Mouse (Mus musculus) thymus, adult 2 months (tissue): ENCODE measurements around the gene Gm45717. TPM values are rescaled to one million over a fixed set of nuclear protein-coding genes. Genes with fewer than 3 reads are reported as not detected.
A peak's percentile ranks its signal among the peaks of the same experiment; 100 is the strongest.

Experiments used
- DNase-seq: peaks from one replicate; pipeline ENCODE4 v3.0.0; 2021
- H3K27ac ChIP-seq: fragments of 200-500 bp; 2 replicates; pipeline ENCODE4 v1.5.1; 2012; ENCODE audit warnings: low read length, control low read depth; ENCODE audit not compliant: control insufficient read depth, insufficient read depth
- H3K27me3 ChIP-seq: fragments of 200-500 bp; 2 replicates; pipeline ENCODE4 v1.6.1; 2012; ENCODE audit warnings: mild to moderate bottlenecking, low read length, moderate library complexity, mixed read lengths; ENCODE audit not compliant: control insufficient read depth, insufficient read depth
- H3K36me3 ChIP-seq: fragments of 200-500 bp; 2 replicates; pipeline ENCODE4 v1.6.1; 2012; ENCODE audit warnings: mild to moderate bottlenecking, low read length, moderate library complexity; ENCODE audit not compliant: control insufficient read depth, insufficient read depth
- H3K4me1 ChIP-seq: fragments of 200-500 bp; replicated peaks from 2 replicates; pipeline ENCODE4 v1.6.1; 2012; ENCODE audit warnings: low read length; ENCODE audit not compliant: control insufficient read depth, insufficient read depth
- H3K4me3 ChIP-seq: fragments of 200-500 bp; 2 replicates; pipeline ENCODE4 v1.5.1; 2012; ENCODE audit warnings: mild to moderate bottlenecking, low read length, control low read depth, moderate library complexity; ENCODE audit not compliant: control insufficient read depth, insufficient read depth
- CTCF ChIP-seq: fragments of 200-500 bp; IDR thresholded peaks from 2 replicates; pipeline ENCODE4 v1.5.1; 2012; ENCODE audit warnings: mild to moderate bottlenecking, control low read depth, low read length, moderate library complexity, borderline replicate concordance; ENCODE audit not compliant: control insufficient read depth, poor library complexity, insufficient read depth; ENCODE audit errors: extremely low read depth
- POLR2A ChIP-seq: fragments of 200-500 bp; IDR thresholded peaks from 2 replicates; pipeline ENCODE4 v1.6.1; 2012; ENCODE audit warnings: mild to moderate bottlenecking, low read length, control low read depth, moderate library complexity; ENCODE audit not compliant: control insufficient read depth, poor library complexity, insufficient read depth; ENCODE audit errors: extremely low read depth
- WGBS: fragments of 180-500 bp; shearing (Covaris S2); methylation state at CpG from one replicate; pipeline ENCODE4 v1.1.7; 2018; 5-methylcytosine and 5-hydroxymethylcytosine counted together
- polyA plus RNA-seq: library from polyadenylated mRNA; depleted of rRNA; stranded (reverse); fragments of >200 nt; gene quantifications from 2 replicates; pipeline ENCODE4 v1.2.3, GENCODE M21; 2012

Gm45717 gene
- polyA plus RNA-seq, 1 experiment: not detected

DNA sequence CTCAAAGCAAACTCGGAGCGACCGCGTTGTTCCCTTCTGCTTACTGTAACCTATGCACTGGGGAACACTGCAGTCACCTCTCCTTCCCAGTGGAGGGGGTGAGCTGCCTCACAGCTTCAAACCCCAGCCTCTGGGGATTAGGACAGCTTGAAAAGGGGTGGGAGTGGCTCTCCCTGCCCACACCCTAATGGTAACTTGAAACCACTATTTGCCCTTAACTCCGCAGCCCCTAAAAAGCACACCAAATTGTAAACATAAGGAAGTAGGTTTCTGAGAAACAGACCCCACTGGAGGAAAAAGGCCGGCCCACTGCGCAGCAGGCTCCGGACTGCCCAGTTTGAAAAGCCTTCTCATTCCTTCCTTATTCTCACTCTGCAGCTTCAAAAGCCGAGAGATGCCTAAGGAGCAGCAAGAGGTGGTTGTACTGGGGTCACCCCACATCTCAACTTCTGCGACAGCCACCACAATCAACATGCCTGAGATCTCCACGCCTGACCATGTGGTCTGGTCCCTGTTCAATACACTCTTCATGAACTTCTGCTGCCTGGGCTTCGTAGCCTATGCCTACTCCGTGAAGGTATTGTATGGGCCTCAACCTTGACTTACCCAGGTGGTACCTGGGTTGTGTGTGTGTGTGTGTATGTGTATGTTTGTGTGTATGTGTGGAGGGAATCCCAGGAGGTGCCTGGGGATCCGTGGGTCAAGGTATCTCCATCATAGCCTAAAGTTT lies 12.3 kb upstream of the Gm45717 start:
- TF ChIP-seq POLR2A (no peak), CTCF (no peak)
- Histone ChIP-seq H3K27me3 (no peaks in the 10 kb centered on the region), H3K4me3 (no peak overlapping the region), H3K4me1 (no peaks in the 10 kb centered on the region), H3K36me3 (no peaks in the 10 kb centered on the region), H3K27ac (no peak overlapping the region)
- DNase-seq: no peak
- 17% methylated on average over 14 of the region's 14 CpGs for WGBS

DNA sequence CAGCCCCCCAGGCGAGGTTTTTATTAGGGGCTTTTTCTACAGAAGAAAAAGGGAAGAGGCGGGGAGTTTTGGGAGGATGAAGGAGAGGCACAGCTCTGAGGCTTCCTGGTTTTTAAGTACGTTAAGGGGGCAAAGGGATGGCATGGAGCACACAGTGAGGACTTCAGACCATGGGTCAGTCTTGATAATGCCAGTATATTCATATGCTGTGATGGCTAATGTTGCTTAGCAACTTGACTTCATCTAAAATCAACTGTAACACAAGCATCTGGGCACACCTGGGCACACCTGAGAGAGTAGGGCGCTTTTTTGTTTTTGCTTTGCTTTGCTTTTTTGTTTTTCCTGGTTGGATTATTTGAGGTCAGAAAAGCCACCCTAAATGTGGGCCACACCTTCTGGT lies 11.2 kb upstream of the Gm45717 start, which contains the start of gene Ifitm1:
TSS of gene Ifitm1 (plus strand) at position 301 of the 400 bp plus-strand sequence.
- no peak for DNase-seq
- Histone ChIP-seq H3K27me3 (no peaks in the 10 kb centered on the region), H3K36me3 (no peaks in the 10 kb centered on the region), H3K4me1 (no peaks in the 10 kb centered on the region), H3K4me3 (no peak within 1 kb of the TSS), H3K27ac (no peak within 1 kb of the TSS)
- WGBS: 68% methylated on average over 4 of the region's 4 CpGs
- TF ChIP-seq CTCF (no peak), POLR2A (no peak)

DNA sequence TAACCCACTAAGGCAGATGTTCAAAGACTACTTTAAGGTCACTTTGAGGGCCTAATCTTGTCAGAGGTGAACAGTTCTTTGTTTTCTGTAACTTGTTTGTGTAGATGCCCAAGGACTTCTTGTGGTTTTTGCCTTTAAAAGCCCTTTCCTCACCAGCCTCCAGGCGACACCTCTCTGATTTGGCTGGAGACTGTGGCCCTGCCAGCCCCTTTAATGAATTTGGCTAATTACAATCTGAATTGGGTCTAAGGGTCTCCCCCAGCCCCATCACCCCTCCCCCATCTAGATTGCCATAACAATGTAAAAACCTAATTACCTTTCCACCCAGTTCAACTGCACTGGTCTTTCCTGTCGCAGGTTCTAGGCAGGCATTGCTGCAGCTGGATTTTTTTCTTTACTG lies 7.0 kb upstream of the Gm45717 start:
- 91% methylated on average over 2 of the region's 2 CpGs for WGBS

DNA sequence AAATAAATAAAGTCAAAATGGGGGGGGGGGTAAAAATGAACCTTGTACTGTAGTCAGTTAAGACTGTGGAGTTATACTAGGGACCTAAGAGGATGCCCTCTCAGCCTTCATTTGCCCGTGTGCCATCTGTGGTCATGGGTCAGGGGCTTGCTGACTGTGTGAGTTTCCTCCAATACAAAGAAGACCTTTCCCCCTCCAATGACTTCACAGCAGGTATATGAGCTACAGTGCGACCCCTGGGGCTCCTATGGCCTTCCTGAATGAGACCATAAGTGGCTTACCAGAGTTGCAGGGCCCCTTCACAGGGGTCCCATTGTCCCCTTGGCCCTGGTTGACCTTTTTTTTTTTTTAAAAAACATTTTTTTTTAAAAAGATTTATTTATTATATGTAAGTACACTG lies 5.7 kb upstream of the Gm45717 start:
- TF ChIP-seq CTCF (no peak), POLR2A (no peak)
- 88% methylated on average over 2 of the region's 2 CpGs for WGBS
- H3K4me1 ChIP-seq: no peaks in the 10 kb centered on the region

More for the DNA sequence above, 7.0 kb upstream of the Gm45717 start:
- no peaks in the 10 kb centered on the region for H3K36me3 ChIP-seq
- TF ChIP-seq POLR2A: no peak
- H3K27ac ChIP-seq: no peak overlapping the region
- H3K4me1 ChIP-seq: no peaks in the 10 kb centered on the region
- H3K4me3 ChIP-seq: no peak overlapping the region
- no peak for DNase-seq
- H3K27me3 ChIP-seq: no peaks in the 10 kb centered on the region

DNA sequence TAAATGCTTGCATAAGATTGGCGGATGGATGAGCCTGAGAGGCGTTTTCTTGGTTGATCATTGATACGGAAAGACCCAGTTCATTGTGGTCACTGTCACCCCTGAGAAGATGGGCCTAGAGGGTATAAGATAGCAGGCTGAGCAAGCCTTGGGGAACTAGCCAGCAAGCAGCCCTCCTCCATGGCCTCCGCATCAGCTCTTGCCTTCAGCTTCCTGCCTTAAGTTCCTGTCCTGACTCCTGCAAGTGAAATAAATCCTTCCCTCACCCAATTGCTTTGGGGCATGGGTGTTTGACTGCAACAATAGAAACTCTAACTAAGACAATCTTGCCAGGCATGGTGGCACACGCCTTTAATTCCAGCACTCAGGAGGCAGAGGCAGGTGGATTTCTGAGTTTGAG lies 4.3 kb upstream of the Gm45717 start:
- no peaks in the 10 kb centered on the region for H3K27me3 ChIP-seq
- H3K4me1 ChIP-seq: 0 out of 2 replicates have a peak, but pooled peaks cover 7% of the 10 kb centered on the region
- no peak overlapping the region for H3K4me3 ChIP-seq
- TF ChIP-seq POLR2A (no peak), CTCF (no peak)
- H3K27ac ChIP-seq: no peak overlapping the region
- H3K36me3 ChIP-seq: no peaks in the 10 kb centered on the region
- no peak for DNase-seq
- 94% methylated on average over 5 of the region's 5 CpGs for WGBS

More for the DNA sequence above, 5.7 kb upstream of the Gm45717 start:
- Histone ChIP-seq H3K4me3 (no peak overlapping the region), H3K27ac (no peak overlapping the region), H3K27me3 (no peaks in the 10 kb centered on the region), H3K36me3 (no peaks in the 10 kb centered on the region)
- DNase-seq: no peak

DNA sequence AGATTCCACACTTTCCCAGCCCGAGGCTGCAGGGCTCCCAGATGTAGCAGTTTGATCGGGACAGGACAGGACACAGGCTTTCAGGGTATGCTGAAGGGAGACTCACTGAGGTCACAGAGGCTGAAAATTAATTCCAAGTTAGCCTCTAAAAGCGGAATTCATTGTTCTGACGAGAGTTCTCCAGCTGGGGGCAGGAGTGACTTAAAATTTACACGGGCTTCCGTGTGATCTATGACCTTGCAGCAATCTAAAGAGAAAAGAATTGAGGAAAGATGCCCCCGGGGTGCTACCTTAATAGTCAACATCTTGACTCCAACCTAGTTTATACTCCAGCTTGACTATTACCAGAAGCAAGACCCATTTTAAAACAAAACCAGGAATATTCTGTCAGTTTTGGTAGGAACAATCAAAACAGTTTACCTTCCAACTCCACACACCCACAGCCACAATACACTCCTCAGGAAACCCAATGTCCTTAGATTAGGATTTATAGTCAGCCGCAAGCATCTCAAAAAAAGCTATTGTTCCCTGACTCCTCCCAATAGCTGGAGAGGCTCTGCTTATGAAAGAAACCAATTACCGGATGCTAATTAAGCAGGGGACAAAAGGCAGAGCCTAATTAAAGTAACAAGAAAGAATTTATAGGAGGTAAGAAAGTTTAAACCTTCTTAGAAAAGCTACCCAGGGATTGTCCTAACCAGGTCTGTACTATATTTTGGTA lies 3.6 kb upstream of the Gm45717 start:
- H3K4me3 ChIP-seq: no peak overlapping the region
- 0 out of 2 replicates have a peak, but pooled peaks cover 13% of the 10 kb centered on the region for H3K4me1 ChIP-seq
- WGBS: 17% methylated on average over 9 of the region's 9 CpGs
- no peaks in the 10 kb centered on the region for H3K27me3 ChIP-seq
- TF ChIP-seq CTCF (no peak), POLR2A (no peak)
- no peaks in the 10 kb centered on the region for H3K36me3 ChIP-seq
- H3K27ac ChIP-seq: no peak overlapping the region
- peak; percentile 25 for DNase-seq
